Mouse (Mus musculus): ENCODE data around the gene Senp6.

- no peak for TF ChIP-seq CTCF (IDR thresholded peaks at IDR 0.05; ENCODE audit: insufficient read depth, low read depth, low read length)
- no peak for TF ChIP-seq POLR2A (IDR thresholded peaks at IDR 0.05; ENCODE audit: insufficient read depth, low read depth, low read length)
Observed at GRCm38 (mm10) chr9:80084429-80085092, 17.9 kb downstream of the Senp6 start.

All from olfactory bulb, adult 2 months (tissue).